Mouse (Mus musculus) left cerebral cortex, adult 11 months (tissue): ENCODE data around the gene Fbxo22.
"Not testable (repeated sequence)": the region's sequence is repeated elsewhere in the genome, so short reads cannot be mapped to it uniquely, and the experiment has no call there.

Experiments used
- DNase-seq: peaks from one replicate; pipeline ENCODE4 v3.0.0; 2022; ENCODE audit warnings: low spot score

Fbxo22 gene

GRCm38 (mm10) chr9:55236235-55237165 is 27.8 kb downstream of the Fbxo22 start:
- DNase-seq, result no peak

DNA sequence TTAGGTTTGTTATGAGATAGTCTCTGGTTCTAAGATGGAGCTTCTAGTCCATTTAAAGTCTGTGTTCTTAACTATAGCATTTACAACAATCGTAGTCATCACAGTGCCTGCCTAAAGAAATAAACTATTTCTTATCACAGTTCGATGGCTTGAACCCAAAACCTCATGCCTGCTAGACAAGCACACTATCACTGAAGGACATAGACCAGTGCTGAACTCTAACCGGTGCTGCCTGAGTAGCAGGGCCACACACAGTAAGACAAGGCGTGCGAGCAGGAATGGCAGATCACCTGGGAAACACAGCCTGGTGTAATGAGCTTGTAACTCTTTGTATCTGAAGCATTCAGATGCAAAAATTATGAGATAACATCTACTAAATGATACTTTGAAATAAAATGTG is 32.1 kb downstream of the Fbxo22 start:
- DNase-seq, result no peak

DNA sequence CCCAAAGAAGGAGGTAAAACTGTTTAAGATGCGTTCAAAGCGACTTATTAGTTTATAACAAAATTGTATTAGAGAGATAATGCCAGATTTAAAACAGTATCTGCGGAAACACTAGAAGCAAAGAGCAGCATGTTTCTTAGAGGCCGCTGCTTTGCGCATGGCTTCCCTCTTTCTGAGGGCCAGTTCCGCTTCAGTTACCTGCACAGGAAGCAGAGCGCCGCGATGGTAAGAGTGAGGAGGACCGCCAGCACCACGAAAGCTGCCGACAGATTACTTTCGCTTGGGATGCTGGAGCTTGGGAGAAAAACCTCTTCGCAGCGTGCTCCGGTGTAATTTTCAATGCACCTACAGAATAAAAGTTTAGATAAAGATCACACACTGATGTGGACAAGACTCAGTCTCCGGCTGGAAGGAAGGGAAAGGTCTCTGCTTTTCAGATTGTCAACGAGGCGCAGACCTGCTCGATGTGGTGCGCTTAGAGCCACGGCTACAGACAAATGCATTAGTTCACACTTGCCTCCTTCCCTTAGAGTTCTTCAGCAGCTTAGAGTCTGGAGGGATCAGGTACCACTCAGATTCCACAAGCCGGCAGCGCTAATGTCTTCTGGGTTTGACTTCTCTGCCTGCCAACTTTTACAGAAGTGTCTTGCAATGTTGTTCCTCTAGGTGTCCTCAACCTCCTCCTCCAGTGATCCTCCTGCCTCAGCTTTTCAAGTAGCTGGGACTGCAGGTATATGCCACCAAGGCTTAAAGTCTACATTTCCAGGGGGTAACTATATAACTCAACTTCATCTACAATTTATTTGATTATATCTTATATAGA is 33.3 kb downstream of the Fbxo22 start:
- no peak for DNase-seq

- no peak for DNase-seq
These were observed 34.6 kb downstream of the Fbxo22 start for GRCm38 (mm10) chr9:55243280-55243679.

- DNase-seq, result no peak
These were observed 35.4 kb downstream of the Fbxo22 start for GRCm38 (mm10) chr9:55244079-55244478.

DNA sequence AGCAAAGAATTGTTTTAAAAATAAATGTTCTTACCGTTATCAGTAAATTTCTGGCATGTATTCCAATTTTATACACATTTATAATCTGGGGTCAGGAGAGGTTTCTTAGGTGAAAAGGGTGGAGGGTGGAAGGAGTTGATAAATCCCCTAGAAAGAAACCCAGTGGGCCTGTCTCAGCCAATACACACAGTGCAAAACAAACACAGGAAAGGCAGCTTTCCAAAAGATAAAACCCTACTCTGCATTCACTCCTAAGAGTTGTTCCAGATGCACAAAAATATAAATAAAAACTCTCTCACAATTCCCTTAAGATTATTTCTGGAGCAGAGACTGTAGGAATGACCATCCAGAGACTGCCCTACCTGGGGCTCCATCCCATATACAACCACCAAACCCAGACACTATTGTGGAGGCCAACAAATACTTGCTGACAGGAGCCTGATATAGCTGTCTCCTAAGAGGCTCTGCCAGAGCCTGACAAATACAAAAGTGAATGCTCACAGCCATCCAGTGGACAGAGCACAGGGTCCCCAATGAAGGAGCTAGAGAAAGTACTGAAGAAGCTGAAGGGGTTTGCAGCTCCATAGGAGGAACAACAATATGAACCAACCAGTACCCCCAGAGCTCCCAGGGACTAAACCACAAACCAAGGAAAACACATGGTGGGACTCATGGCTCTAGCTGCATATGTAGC is 36.5 kb downstream of the Fbxo22 start:
- DNase-seq, result not testable (repeated sequence)

DNA sequence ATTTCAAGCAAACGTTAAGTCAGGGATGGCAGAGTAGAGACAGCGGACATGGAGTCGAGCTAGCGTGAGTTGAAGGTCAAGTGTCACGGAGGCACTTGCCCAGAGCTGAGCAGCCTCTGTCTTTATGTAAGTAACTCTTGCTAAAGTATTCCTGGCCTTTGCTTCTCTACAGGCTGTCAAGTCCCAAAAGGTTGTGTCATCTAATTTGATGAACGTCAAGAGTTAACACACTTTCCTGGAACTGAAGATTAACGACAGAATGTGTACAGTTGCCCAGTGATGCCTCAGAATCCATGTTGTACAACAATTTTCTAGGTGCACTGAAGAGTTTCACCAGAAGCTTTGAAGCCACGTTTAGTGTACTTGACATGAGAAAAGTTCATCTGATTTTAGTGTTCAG is 37.7 kb downstream of the Fbxo22 start:
- no peak for DNase-seq

GRCm38 (mm10) chr9:55246918-55247317 is 38.2 kb downstream of the Fbxo22 start:
- no peak for DNase-seq

DNA sequence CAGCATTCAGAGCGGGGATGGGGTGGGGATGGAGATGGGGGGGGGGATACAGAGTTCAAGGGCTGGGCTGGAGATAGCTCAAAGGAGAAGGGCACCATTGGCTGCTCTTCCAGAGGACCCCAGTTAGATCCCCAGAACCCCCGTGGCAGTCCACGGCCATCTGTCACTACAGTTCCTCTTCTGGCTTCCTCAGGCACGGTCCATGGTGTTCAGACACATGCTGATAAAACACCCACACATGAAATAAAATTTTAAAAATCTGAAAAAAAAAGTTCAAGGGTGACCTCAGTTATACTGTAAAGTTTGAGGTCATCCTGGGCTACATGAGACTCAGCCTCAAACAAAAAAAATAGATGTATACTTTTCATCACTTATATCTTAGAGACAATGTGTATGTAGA is 39.7 kb downstream of the Fbxo22 start:
- DNase-seq, result no peak

DNA sequence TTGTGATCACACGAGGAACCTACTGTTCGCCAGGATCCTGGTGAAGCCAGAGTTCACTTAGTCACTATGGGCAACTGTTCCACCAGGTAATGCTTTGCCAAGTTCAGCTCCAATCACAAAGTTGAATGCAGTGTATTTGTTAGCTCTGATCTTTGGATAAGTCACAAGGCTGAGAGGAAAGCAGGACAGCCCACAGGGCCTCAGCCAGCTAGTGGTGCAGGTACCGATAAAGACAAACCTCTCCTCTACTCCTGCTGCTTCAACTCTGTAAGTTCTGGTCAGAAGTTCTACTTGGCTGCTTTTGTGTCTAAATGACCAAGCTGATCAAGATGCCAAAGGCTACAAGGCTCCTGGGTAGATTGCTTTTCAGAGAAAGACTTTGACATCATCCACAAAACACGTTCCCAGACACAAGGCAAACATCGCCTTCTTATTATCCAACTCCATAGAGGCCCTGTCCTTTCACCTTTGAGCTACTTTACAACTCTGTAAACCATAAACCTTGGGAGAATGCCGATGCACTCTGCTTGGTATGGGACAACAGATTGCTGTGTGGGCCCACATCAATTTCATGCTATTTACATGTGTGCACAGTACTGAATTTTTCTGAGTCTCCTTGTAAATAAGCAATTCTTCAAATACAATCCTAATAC is 42.0 kb downstream of the Fbxo22 start:
- no peak for DNase-seq

DNA sequence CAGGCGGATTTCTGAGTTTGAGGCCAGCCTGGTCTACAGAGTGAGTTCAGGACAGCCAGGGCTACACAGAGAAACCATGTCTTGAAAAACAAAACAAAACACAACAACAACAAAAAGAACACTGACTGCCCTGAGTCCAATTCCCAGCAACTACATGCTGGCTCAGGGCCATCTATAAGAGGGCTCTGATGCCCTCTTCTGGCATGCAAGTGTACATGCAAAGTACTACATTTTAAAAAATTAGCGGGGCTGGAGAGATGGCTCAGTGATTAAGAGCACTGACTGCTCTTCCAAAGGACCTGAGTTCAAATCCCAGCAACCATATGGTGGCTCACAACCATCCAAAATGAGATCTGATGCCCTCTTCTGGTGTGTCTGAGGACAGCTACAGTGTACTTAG is 43.4 kb downstream of the Fbxo22 start:
- not testable (repeated sequence) for DNase-seq

- DNase-seq, result no peak
These were observed 45.1 kb downstream of the Fbxo22 start for GRCm38 (mm10) chr9:55253849-55254248.

- DNase-seq, result no peak
These were observed 46.3 kb downstream of the Fbxo22 start for GRCm38 (mm10) chr9:55255056-55255455.

DNA sequence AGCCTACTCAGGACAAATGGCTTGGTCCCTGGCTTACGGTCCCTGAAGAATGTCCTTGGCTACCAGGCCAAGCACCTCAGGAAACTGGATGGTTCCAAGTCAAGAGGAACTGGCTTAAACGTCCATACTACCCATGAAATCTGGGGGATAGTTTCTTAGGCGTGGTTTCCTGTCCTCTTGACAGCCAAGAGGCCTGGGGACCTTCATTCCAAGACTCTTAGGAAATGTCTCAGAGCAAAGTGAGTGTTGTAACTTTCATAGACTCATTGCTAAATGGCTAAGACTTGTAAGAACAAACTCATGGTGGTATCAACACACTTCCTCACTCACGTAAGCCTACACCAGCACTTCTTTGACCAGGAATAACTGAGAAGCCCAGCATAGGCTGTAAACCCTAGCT is 46.9 kb downstream of the Fbxo22 start:
- no peak for DNase-seq

DNA sequence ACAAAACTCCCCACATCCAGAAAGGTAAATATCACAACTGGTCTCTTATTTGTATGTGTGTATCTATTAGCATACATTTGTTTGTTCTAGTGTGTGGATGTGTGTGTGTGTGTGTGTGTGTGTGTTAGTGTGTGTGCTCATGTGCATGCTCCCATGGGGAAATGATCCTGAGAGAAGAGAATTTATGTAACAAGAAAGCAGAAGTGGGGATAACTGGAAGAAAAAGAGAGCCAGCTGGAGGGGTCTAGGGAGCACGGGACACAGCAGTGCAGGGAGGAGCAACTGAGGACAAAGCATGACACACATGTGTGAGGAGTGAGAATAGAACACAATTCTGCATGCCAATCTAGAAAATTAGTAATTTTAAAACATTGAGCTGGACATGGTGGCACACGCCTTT is 48.4 kb downstream of the Fbxo22 start:
- DNase-seq, result no peak

- no peak for DNase-seq
These were observed 51.0 kb downstream of the Fbxo22 start for GRCm38 (mm10) chr9:55259741-55260140.

DNA sequence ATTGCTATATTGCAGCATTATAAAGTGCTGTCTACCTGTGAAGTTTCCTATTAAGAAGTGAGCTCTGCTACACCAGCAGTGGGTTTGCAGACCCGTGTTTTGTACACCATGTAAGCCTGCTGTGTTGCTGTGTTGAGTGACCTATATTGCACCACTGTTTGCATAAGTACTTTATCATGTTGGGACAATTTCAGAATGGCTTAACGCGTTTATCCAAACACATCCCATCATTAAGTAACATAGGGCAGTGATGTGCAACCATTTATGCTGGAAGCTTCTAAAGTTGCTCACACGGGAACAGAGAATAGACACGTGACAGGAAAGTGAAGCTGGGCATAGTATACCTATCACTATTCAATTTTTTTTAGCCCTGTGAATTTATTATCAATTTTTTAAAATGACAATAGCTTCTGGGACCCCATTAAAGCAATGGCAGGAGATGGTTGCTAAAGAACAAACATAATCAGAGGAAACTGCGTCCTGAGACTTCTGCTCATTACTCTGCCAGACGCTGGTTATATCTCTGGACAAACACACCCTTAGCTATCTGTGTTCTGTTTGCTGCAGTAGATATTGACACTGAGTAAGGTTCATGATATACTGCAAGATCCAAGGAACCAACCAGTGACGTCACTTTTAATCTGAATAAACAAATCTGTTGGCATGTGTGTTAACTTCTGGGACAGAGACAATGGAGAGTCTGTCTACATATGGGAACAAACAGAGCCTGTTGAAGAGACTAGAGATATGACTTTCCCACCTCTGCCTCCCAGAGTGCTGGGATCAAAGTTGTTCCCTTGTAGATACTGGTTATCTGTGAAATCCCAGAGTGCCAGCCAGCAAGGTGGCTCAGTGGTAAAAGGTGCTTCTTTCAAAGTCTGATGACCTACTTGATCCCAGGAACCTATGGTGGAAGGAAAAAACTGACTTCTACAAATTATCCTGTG is 55.9 kb downstream of the Fbxo22 start:
- DNase-seq, result no peak

DNA sequence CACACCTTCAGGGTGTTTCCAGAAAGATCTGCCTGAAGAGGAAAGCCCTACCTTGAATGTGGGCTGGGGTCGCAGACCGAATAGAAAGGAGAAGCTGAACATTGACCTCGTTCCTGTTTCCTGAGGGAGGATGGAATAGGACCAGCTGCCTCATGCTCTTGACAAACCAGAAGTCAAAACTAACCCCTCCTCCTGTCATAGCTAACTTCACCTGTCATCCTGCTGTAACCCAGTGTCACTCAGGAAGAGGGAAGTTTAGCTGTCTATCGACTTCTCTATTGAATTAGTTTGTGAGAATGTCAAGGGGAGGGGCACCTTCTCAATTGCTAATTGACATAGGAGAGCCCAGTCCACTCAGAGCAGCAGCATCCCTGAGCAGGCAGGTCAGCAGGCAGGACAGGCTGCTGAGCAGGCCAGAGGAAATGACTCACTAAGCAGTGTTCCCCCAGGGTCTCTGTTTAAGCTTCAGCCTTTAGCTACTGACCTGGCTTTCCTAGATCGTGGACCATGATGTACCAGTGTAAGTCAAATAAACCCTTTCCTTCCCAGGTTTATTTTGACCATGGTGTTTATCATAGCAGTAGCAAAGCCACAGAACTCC is 63.3 kb downstream of the Fbxo22 start:
- DNase-seq, result no peak

DNA sequence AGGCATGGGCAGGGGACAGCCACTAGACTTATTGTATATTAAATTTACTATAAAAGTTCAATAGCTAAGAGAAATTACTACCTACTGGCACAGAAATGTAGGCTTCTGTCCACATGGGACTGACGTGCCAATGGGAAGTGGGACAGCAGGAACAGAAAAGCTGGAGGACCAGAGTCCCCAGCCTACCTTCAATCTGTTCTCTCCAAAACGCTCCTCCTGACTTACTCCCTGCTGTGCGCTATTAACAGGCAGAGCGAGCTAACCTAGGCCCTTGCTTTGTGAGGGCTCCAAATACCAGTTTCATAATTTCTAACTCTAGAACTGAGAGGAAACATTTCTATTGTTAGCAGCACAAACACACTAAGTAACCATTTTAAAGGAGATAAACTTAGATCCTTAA is 65.2 kb downstream of the Fbxo22 start:
- DNase-seq, result no peak
